Mouse (Mus musculus): ENCODE measurements around the gene Fbxl17.

Fbxl17 gene

GRCm38 (mm10) chr17:63499636-63500155 is at the start of gene Fbxl17:
TSS of gene Fbxl17 (minus strand) at chr17:63500017.
- in situ Hi-C loops (cut with MboI; ENCODE audit: unreplicated experiment in 2 of 2): loop anchor here in 1 of 2 experiments (5.0 to 25.0 kb wide), 2 partner anchors 833 to 1088 kb away; partner anchors contain the start of gene Pja2

GRCm38 (mm10) chr17:63547465-63547864 is 47.6 kb upstream of the Fbxl17 start:
- in situ Hi-C loops (cut with MboI; ENCODE audit: unreplicated experiment in 2 of 2): no loop called here

- in situ Hi-C loops (cut with MboI; ENCODE audit: unreplicated experiment in 2 of 2): no loop called here
Observed at GRCm38 (mm10) chr17:63534576-63535265, 34.9 kb upstream of the Fbxl17 start.

DNA sequence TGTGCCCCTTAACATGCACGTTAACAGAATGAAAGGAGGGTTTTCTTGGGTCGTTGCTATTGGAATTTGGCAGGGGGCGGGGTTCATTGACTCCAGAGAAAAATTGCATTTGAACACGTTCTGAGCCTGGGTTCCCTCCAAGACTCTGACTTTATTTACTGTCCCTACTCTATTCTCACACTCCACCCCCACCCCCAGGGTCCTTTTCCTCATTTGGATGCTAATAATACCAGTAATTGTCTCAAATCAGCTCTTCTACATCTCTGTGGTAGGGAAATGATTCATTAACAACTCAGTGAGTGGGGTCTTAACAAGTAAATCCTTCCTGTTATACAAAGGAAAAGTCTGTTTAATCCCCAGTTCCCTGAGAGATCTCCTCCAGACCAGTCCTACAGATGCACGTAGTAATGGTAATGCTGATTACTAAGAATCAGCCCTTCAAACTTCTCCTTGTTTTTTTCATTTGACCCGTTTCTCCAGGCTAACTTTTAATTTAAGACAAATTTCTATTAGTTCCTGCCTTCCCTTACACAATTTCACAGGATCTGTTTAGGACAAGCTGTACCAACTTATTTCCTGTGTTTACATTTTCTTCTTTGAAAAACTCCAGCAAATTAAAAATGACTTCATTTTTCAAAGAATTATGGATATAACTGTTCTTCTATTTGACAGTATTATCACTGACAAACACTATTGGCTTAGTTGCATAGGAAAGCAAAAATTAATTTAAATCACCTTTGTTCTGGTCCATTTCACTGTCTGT is 33.4 kb upstream of the Fbxl17 start:
- in situ Hi-C loops (cut with MboI; ENCODE audit: unreplicated experiment in 2 of 2): no loop called here

- in situ Hi-C loops (cut with MboI; ENCODE audit: unreplicated experiment in 2 of 2): no loop called here
Observed at GRCm38 (mm10) chr17:63529476-63529875, 29.7 kb upstream of the Fbxl17 start.

GRCm38 (mm10) chr17:63520691-63521090 is 20.9 kb upstream of the Fbxl17 start:
- in situ Hi-C loops (cut with MboI; ENCODE audit: unreplicated experiment in 2 of 2): loop anchor here in 1 of 2 experiments (25.0 kb wide), 1 partner anchor 1067 kb away; no protein-coding TSS in a partner anchor

GRCm38 (mm10) chr17:63510451-63510850 is 10.6 kb upstream of the Fbxl17 start:
- in situ Hi-C loops (cut with MboI; ENCODE audit: unreplicated experiment in 2 of 2): loop anchor here in 1 of 2 experiments (25.0 kb wide), 1 partner anchor 1077 kb away; no protein-coding TSS in a partner anchor

- in situ Hi-C loops (cut with MboI; ENCODE audit: unreplicated experiment in 2 of 2): loop anchor here in 1 of 2 experiments (5.0 to 25.0 kb wide), 2 partner anchors 831 to 1086 kb away; partner anchors contain the start of gene Pja2
Observed at GRCm38 (mm10) chr17:63501091-63501490, 1.3 kb upstream of the Fbxl17 start.

DNA sequence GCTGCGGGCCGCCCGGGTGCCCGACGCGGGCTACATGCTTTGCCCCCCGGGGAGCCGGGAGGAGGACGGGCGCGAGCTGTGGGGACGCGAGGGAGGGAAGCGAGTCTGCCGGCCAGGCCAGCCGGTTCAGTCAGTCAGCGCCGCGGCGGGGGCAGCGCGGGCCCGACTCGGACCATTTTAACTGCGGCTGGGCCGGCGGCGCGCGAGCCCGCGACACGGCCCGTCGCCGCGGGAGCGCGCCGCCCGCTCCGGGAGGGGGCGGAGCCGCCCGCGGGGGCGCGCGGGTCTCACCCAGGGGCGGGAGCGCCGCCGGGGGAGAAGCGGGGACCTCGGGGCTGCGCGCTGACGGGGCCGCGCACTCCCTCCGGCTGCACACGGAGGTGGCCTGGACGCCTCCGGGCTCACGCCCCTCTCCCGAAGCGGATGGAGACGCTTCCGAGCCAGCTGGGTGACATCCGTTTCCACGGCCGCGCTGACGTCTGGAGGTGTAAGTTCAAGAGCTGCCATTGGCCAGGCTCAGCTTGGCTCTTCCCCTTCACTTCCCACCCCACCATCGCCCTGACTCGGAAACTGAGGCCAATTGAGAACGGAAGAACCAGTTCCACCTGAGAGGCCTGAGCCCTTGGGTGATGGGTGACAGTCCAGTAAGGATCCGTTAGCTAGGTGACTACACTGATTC is 478 bp upstream of the Fbxl17 start:
- in situ Hi-C loops (cut with MboI; ENCODE audit: unreplicated experiment in 2 of 2): loop anchor here in 1 of 2 experiments (5.0 to 25.0 kb wide), 2 partner anchors 832 to 1087 kb away; partner anchors contain the start of gene Pja2

- in situ Hi-C loops (cut with MboI; ENCODE audit: unreplicated experiment in 2 of 2): no loop called here
Observed at GRCm38 (mm10) chr17:63498717-63499635, 841 bp downstream of the Fbxl17 start.

- in situ Hi-C loops (cut with MboI; ENCODE audit: unreplicated experiment in 2 of 2): no loop called here
Observed at GRCm38 (mm10) chr17:63498182-63498716, 1.6 kb downstream of the Fbxl17 start.

DNA sequence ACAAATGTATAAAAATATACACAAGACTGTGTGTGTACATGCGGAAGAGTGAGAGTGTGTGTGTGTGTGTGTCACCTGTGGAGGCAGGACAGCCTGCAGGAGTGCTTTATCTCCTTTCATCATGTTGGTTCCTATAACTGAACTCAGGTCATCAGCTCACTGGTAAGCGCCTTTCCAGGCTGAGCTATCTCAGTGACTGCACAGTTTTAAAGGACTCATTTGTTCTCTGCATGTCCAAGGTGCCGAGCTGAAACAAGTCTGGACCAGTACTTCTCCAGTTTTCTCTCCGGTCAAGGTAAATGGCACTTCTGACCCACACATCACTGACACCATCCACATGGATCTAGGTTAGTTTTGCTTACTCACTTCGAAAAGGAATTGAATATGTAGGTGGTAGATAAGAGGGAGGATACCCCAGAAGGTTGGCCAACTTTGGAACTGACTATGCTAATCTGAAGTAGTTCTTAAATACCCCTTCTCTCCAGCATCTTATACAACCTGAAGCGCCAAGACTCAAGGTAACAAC is 2.5 kb downstream of the Fbxl17 start:
- in situ Hi-C loops (cut with MboI; ENCODE audit: unreplicated experiment in 2 of 2): no loop called here

GRCm38 (mm10) chr17:63496153-63496552 is 3.7 kb downstream of the Fbxl17 start:
- in situ Hi-C loops (cut with MboI; ENCODE audit: unreplicated experiment in 2 of 2): no loop called here

DNA sequence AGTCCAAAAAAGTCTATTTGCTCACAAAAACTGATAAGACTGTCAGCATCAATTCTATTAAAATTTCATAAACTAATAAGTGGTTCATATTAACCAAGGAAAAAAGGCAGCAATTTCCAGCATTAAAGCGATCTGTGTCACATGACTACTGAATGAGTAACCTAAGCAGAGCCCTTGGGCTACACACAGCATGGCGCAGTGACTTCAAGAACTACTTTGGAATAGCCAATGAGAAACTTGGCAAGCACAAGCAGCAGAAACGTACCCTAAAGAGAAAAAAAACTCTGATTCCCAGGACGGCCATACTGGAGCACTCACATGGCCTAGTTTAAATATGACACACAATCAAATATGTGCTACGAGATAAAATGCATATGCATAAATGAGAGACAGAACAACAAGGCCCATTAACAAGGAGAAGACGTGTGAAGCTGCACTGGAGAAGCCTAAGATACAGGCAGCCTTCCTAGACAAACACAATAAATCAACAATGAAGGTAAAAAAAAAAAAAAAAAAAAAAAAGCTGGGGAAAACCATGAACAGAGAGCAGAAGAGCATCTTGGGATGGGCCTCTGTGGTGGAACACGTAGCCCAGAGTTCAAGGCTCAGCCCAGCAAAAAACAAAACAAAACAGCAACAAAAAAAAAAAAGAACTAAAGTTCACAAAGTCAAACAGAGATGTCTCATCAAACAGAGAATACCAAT is 5.8 kb downstream of the Fbxl17 start:
- in situ Hi-C loops (cut with MboI; ENCODE audit: unreplicated experiment in 2 of 2): no loop called here

GRCm38 (mm10) chr17:63493274-63493673 is 6.5 kb downstream of the Fbxl17 start:
- in situ Hi-C loops (cut with MboI; ENCODE audit: unreplicated experiment in 2 of 2): no loop called here

- in situ Hi-C loops (cut with MboI; ENCODE audit: unreplicated experiment in 2 of 2): no loop called here
Observed at GRCm38 (mm10) chr17:63492665-63493273, 7.0 kb downstream of the Fbxl17 start.

- in situ Hi-C loops (cut with MboI; ENCODE audit: unreplicated experiment in 2 of 2): no loop called here
Observed at GRCm38 (mm10) chr17:63489525-63489924, 10.3 kb downstream of the Fbxl17 start.

GRCm38 (mm10) chr17:63467866-63468265 is 32.0 kb downstream of the Fbxl17 start:
- in situ Hi-C loops (cut with MboI; ENCODE audit: unreplicated experiment in 2 of 2): no loop called here

Measured in v-Abl transformed pro-B cells (cell line).